Mouse (Mus musculus) urinary bladder, adult 18-20 months (tissue): ENCODE data around the gene Cyld.

Experiments
- DNase-seq, 2 experiments: peaks; one replicate each; pipeline ENCODE4 v3.0.0; 2022; ENCODE audit warnings: low spot score in 2 of 2, mixed read lengths in 2 of 2

Cyld gene

DNA sequence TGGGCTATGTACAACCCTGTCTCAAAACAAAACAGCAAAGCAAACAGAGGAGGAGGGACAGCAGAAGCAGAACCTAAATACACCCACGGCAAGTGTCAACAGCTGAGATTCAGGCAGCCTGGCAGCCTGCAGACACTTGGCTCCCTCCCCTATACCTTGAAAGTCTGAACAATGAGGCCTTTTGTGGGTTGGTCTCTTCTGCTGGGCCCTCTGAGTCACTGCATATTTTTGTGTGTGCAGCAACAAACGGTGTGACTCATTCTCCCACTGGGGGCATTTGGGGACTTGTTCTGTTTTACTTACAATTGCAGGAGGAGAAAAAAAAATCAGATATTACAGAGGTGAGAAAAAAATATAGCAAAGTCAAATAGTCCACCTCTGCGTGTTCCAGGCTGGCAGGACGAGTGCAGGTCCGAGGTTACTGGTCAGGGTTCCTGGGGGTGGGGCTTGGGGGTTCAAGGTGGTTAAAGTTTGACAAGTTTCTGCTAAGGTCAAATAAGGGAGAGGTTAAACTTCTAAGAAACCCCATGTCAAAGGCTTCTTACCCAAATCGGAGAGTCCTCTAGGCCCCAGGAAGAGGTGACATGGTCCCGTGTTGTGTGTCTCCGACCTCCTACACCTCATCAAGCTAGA is 96.0 kb downstream of the Cyld start:
- DNase-seq: peak in 1 of 2 experiments; percentile 54

DNA sequence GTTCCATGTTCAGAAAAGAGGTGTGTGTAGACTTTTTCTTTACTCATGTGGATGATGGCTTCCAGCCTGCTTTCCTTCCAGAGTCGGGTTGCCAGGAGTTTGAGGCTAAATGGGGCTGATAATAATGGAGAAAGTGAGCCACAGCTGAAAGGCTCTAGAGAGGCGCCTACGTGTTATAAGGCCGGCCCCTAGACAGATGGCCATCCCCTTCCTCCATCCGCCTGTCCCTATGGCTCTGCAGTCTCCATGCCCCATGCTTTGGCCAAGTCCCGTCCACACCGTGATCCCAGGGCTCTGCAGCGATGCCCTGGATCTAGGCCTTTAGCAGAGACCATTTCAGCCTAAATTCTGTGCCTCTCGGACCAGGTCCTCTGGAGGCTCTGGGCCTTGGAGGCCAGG is 96.5 kb downstream of the Cyld start:
- no peak for DNase-seq

DNA sequence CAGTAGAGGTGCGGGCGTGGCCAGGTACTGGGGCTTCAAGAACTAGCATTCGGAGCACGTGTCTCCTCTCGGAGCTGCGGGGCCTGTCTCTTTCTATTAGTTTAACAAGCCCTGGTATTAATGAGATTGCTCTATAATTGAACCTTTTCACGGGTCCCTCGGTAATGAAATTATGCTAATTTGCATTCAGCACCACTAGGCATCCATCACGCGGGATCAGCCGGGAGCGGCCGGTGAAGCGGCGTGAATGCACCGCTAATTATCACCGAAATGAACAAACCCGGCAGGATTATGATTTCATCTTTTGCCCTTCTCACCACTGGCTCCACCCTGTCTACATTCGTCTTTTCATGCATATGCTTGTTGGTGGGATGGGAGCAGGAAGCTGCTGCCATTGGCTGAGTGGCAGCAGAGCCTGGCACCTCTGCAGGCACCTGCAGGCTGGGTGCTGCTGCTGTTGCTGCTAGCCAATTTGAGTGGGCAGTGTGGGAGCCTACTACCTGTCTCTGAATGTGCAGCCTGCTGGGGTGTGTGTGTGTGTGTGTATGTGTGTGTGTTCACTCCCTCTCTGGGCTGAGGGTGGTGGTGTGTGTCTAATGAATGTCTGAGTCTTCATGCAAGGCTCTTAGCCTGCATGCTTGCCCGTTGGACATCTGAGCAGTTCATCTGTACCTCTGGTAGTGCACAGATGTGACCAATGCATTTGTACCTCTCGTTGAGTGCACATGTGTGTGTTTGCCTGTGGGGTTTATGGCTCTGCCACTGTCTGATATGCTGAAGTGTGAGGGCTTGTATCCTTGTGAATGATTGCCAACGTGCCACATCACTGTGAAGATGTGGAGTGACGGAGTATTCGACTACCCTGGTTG is 97.2 kb downstream of the Cyld start:
- no peak for DNase-seq

DNA sequence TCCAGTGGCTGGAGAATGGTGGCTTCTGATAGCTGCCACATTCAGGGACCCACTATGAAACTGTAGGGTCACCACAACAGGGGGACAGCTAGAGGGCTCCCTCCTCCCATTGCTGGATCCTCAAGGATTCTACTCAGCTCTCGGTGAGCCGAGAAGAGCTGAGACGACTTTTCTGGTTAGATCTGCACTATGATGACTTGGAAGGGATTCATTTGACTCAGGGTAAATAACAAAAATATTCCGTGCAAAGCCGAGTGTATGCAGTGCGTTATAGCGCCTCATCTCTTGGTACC is 97.7 kb downstream of the Cyld start:
- no peak for DNase-seq

DNA sequence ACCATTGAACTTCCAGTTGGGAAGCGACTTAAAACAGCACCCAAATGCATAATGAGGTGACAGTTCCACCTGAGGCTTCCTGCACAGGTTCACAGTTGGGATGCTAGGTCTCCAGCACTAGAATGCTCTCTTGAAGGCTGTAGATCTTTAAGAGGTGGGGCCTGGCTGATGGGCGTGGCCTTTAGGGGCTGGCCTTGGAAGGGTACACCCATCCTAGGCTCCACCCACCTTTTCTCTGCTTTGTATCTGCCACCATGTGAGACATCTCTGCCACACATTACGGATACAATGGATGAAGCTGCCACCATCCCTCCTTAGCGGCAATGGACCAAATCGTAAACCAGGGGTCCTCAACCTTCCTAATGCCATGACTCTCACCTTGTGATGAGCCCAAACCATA is 99.1 kb downstream of the Cyld start:
- DNase-seq: no peak

DNA sequence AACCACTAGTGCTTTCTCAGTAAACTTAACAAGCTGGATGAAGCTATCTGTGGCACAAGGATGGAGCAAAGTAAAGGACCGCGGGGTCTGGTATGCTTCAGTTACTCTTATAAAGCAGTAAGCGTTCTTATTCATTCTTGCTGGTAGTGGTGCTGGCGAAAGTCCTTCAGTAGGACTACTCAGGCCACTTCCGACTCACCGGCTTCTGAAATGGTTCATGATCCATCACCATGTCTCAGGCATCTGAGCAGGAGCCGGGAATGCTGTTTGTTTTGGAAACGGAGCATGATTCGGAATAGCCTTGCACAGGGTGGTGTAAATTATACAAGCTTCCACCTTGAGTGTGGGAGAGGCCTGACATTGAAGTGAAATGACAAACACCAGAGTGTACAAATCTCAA is 99.8 kb downstream of the Cyld start:
- DNase-seq: no peak
